Mouse (Mus musculus): Measurements from ENCODE around the gene Cldn10.
"Not testable (repeated sequence)": the region's sequence is repeated elsewhere in the genome, so short reads cannot be mapped to it uniquely, and the experiment has no call there.

Gene Cldn10

GRCm38 (mm10) chr14:118781601-118782000, 6.1 kb upstream of the Cldn10 start:
- no peak for DNase-seq (ENCODE audit: extremely low read depth, low read depth, low spot score)

- no peak for DNase-seq (ENCODE audit: extremely low read depth, low read depth, low spot score)
Observed at GRCm38 (mm10) chr14:118782241-118782640, 5.5 kb upstream of the Cldn10 start.

DNA sequence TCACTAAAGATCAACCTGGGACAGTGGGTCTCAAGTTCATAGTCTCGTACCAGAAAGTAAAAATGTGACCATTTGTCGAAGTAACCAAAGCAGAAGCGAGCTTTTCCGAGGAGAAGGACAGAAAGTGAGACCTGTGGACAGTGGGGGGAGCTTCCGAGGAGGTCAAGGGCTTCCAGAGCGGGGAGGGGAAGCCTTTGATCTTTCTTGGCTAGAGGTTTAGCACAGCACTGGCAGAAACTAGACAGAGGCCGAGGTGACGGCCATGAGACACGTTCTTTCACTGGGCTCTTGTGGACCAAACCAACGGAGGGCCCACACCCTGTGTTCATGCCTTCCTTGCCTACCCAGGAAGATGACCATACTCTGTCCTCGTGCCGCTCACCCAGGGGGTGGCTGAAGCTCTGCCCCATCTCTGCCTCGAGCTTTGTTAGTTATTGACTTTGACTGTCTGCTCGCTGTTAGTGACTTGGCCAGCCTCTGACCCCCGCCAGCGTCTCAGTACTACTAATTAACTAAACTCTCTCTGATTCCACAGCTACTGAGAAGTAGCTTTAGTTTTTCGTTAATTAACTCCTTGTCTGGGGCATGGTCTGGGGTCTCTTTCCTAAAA, 4.3 kb upstream of the Cldn10 start:
- DNase-seq (ENCODE audit: extremely low read depth, low read depth, low spot score), result no peak

DNA sequence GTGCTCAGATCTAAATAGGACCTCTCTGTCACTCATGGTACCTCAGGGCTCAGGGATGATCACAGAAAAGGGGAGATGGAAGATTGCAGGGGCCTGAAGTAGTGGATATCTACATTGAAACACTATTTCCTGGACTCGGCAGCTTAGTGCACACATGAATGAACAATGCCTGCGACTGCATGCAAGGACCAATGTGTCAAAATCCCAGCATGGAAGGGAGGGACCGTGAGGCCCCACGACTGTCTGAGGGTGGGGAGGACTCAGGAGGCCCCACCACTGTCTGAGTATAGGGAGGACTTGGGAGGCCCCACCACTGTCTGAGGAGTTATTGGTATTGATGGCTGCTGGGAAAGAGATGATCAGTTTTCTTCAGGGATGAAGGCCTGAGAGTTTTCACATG, 2.5 kb downstream of the Cldn10 start:
- no peak for DNase-seq (ENCODE audit: extremely low read depth, low read depth, low spot score)

DNA sequence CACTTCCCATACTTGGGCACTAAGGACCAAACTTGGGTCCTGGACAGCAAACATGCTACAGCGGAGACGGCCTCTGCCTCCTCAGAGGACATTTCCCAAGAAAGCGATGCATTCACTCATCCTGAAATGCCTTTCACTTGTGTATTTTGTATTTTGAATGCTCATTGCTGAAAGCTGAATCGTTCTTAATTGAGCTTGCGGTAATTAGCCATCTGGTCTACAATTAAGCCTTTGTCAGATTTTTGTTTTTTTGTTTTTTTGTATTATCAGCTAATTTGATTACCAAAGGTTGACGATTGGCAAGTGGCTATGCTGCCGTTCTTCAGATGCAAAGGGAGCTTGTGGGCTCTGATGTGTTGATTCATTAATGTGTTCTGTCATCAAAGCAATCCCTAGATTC, 5.2 kb downstream of the Cldn10 start:
- no peak for DNase-seq (ENCODE audit: extremely low read depth, low read depth, low spot score)

GRCm38 (mm10) chr14:118793416-118793815, 5.7 kb downstream of the Cldn10 start:
- DNase-seq (ENCODE audit: extremely low read depth, low read depth, low spot score), result no peak

DNA sequence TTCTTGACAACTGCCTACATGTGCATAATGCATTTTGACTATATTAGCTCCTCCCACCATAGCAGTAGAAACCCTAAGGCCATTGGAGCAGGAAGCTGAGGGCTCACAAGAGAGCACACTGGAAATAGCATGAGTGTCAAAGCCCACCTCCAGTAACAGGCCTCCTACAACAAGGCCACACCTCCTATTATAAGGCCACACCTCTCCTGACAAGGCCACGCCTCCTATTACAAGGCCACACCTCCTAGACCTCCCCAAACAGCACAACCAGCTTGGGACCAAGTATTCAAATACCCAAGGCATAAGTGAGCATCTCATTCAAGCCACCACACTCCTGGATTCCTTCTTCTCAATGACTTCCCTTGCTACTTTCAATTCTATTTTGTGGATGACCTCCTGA, 6.5 kb downstream of the Cldn10 start:
- DNase-seq (ENCODE audit: extremely low read depth, low read depth, low spot score), result no peak

DNA sequence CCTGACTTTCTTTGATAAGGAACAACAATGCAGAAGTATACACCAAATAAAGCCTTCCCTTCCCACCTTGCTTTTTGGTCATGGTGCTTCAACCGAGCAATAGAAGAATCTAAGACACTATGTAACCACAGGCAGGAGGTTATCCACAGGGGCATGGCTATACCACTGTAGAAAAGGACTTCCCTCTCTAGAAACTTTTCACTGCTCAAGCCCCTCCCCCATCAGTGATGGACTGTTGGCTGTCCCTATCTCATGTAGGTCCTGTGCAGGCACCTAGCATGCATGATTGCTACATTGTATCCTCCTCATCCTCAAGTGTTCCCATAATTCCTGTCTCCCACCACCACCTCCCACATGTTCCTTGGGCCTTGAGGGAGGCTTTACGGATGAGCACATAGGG, 7.2 kb downstream of the Cldn10 start:
- DNase-seq (ENCODE audit: extremely low read depth, low read depth, low spot score), result no peak

GRCm38 (mm10) chr14:118795915-118796693, 8.4 kb downstream of the Cldn10 start:
- DNase-seq (ENCODE audit: extremely low read depth, low read depth, low spot score), result no peak

- no peak for DNase-seq (ENCODE audit: extremely low read depth, low read depth, low spot score)
Observed at GRCm38 (mm10) chr14:118796694-118797058, 9.0 kb downstream of the Cldn10 start.

GRCm38 (mm10) chr14:118797270-118797669, 9.6 kb downstream of the Cldn10 start:
- no peak for DNase-seq (ENCODE audit: extremely low read depth, low read depth, low spot score)

DNA sequence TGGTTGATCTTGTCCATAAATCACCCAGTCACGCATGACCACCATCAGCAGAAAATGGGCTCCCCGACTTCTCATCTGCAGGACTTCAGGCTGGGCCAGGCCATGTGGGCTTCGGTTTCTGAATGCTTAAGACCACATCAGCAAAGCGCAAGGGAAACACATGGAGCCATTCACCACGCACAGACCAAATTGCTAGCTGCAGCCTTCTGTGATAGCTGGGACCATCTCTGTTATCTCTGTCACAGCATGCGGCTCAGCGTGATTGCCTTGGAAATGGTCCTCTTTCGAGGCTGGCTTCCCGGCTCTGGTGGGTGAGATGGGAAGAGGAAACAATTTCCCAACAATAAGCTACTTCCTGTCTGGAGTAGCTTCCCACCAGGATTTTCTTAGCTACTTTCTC, 12.2 kb downstream of the Cldn10 start:
- no peak for DNase-seq (ENCODE audit: extremely low read depth, low read depth, low spot score)

GRCm38 (mm10) chr14:118803936-118804335, 16.2 kb downstream of the Cldn10 start:
- no peak for DNase-seq (ENCODE audit: extremely low read depth, low read depth, low spot score)

- no peak for DNase-seq (ENCODE audit: extremely low read depth, low read depth, low spot score)
Observed at GRCm38 (mm10) chr14:118804351-118804750, 16.6 kb downstream of the Cldn10 start.

DNA sequence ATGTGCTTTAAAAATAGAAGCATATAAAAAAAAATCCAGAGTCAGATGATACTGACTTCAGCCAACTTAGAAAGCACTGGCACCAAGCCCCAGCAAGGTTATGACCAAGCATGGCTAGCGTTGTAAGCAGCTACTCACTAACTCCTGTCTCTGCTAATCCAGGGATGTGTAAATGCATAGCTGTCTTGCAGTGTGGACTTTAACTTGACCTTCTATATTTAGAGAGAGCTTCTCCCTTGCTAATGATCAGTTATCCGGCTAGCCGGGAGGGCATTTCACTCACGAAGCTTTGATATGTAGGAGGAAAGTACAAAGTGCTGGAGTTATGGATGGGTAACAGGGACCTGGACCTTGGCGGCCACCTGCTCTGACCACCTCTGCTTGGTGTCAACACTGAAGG, 19.9 kb downstream of the Cldn10 start:
- no peak for DNase-seq (ENCODE audit: extremely low read depth, low read depth, low spot score)

DNA sequence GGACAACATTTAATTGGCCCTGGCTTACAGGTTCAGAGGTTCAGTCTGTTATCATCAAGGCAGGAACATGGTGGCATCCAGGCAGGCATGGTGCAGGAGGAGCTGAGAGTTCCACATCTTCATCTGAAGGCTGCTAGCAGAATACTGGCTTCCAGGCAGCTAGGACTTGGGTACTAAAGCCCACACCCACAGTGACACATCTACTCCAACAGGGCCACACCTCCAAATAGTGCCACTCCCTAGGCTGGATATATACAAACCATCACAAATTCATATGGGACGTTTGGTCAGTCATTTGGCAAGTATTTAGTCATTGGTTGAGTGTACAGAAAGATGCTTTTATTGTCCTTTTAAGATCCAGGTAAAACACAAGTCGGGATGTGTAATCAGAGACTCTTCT, 20.5 kb downstream of the Cldn10 start:
- not testable (repeated sequence) for DNase-seq (ENCODE audit: extremely low read depth, low read depth, low spot score)

DNA sequence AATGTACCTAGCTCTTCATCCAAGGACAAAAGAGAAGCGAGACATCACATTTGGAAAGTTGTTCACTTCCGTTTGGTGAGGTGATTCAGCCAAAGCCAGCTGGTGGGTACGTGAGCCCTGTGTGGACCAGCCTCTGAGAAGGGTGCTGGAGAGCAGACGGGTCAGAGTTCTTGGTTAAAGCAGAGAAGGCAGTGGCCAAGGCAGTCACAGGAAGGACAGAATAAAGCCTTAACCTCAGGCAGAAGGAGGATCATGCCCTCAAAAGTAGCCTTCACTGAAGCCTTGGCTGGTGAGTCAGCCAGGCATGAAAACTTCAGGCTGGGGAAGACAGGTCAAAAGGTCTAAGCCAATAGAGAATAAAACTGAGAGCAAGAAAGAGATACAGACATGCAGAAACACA, 22.0 kb downstream of the Cldn10 start:
- no peak for DNase-seq (ENCODE audit: extremely low read depth, low read depth, low spot score)

DNA sequence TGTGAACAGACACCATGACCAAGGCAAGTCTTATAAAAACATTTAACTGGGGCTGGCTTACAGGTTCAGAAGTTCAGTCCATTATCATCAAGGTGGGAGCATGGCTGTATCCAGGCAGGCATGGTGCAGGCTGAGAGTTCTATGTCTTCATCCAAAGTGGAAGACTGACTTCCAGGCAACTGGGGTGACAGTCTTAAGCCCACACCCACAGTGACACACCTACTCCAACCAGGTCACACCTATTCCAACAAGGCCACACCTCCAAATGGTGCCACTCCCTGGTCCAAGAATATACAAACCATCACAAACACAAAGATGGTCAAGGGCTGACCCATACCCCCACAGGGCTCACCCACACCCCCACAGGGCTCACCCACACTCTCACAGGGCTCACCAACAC, 23.5 kb downstream of the Cldn10 start:
- not testable (repeated sequence) for DNase-seq (ENCODE audit: extremely low read depth, low read depth, low spot score)

- no peak for DNase-seq (ENCODE audit: extremely low read depth, low read depth, low spot score)
Observed at GRCm38 (mm10) chr14:118813111-118813510, 25.4 kb downstream of the Cldn10 start.

DNA sequence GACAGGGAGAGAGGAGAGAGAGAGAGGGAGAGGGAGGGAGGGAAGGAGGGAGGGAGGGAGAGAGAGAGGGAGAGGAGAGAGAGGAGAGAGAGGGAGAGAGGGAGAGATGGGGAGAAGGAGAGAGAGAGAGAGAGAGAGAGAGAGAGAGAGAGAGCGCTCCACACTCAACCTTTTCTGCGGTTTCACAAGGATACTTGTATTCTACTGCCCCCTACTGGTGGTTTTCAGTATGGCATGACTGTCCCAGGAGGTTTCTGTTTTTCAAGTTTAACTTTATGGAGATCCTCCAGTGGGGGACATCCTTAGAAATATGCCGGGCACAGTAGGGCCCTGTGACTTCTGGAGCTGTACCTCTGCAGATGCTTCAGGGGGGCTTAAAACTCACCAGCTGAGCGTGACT, 28.8 kb downstream of the Cldn10 start:
- no peak for DNase-seq (ENCODE audit: extremely low read depth, low read depth, low spot score)

DNA sequence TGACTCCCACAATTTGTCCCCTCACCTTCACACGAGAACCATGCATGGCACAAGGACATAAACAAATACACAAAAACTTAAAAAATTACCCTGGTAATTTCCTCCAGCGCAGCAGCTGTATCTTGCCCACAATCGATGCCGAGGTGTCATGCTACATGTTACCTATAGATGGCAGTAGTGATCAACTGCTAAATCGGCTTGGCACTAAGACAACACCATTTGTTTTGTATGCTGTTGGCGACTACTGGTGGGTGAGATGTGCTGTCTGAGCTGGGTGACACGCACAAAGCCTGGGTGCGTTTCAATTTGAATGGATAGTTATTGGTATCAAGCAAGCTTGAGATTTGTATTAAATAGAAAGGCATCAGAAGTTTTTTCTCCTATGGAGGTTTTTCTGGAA, 32.4 kb downstream of the Cldn10 start:
- DNase-seq (ENCODE audit: extremely low read depth, low read depth, low spot score), result peak; percentile 7

GRCm38 (mm10) chr14:118822816-118823215, 35.1 kb downstream of the Cldn10 start:
- no peak for DNase-seq (ENCODE audit: extremely low read depth, low read depth, low spot score)

DNA sequence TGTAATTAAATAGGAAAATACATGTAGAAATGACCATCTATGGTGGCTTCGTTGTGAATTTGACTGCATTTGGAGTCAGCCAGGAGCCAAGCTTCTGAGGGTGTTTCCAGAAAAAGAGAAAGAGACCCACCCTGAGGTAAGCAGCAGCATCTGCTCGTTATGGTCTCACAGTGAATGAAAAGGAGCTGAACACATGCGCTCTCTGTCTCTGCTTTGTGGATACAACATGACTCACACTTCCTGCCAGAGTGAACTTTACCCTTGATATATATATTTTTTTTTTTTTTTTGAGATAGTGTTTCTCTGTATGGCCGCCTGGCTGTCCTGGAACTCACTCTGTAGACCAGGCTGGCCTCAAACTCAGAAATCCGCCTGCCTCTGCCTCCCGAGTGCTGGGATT, 35.6 kb downstream of the Cldn10 start:
- no peak for DNase-seq (ENCODE audit: extremely low read depth, low read depth, low spot score)
